Mouse (Mus musculus): Measurements from ENCODE around the gene Ltb4r1.
A peak's percentile ranks its signal among the peaks of the same experiment; 100 is the strongest.

The Ltb4r1 gene

DNA sequence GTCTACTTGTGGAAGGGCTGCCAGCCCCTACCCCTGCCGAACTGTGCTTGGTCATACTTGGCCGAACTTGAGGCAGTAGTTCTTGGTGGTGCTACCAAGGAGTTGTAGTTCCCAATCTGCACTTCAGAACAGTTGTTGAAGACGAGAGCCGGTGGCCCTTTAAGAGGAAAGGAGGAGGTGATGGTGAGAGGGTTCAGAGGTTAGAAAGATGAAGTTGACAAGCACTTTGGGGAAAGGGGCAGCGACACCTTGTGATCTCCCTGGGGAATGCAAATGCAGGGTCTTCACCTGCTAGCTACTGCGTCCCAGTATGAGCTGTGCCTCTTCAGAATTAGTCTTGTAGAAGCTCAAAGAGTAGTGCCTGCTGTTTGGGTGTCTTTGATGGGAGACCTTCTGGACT is 19.4 kb downstream of the Ltb4r1 start:
- DNase-seq (ENCODE audit: low spot score): peak; percentile 2

DNA sequence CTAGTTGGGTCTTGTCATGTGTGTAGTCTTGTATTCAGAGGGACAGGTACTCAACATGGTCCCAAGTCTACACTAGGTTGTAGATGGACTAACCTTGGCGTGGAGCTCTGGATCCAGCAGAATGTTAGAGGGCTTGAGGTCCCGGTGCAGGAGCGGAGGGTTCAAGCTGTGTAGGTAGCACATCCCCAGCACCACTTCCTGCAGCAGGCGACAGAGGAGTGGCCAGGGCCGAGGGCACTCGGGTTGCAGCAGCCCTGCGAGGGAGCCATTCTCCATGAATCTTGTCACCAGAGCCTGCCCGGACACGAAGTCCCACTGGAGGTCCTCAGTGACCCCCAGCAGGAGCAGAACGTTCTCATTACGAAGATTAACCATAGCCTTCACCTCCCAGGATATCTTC is 22.0 kb downstream of the Ltb4r1 start:
- peak; percentile 2 for DNase-seq (ENCODE audit: low spot score)

DNA sequence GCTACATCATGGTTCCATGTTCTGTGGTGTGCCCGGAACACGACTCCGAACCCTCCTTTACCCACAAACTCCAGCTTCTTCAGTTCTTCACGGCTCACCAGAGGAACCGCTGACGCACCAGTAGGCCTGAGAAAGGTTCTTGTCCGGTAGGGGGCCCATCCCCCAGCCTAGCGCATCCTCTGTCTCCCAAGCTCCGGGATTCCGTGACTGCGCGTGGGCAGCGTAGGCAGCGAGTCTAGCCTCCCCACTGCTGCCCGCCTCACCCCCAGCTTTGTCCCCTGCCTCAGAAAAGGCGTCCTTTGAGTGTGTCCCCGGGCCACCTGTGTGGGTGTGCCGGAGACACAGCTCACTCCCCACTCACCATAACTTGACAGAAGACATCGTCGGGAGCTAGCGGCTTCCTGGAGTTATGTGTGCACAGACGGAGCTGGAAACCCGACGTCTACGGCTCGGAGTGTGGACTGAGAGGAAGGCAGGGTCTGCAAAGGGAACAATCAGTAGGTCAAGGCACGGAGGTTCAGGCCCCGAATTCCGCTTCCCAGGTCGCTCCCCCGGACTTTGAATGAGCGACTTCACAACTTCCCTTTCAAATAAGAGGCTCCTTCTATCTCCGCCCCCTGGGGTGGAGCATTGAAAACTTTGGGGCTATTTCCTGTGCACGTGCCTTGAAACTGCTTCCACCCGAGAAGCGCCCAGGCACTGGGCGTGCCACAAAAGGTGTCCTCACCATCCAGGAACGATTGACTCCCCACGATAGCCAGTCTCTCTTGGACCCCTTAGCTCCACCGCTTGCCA is 22.7 kb downstream of the Ltb4r1 start, which contains the start of gene Ripk3:
Ripk3 (minus strand) TSS at position 610 of the 795 bp plus-strand sequence.
- DNase-seq (ENCODE audit: low spot score): peak; percentile 38

DNA sequence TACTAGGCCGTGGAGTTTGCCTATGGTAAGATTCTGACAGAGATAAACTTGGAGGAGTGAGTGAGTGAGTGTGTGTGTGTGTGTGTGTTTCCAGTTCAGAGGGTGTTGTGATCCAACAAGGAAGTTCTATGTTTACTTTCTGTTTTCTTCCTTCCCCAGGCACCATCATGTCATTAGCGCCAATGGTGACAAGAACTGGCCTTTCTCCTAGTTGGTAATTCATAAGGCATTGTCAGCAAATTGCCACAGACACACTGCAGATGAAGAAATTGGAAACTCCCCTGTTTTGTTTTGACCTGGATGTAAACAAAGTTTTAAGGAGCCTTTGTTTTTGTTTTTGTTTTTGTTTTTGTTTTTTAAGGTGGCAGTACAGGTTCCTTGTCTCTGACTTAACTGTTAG is 27.7 kb downstream of the Ltb4r1 start:
- no peak for DNase-seq (ENCODE audit: low spot score)

DNA sequence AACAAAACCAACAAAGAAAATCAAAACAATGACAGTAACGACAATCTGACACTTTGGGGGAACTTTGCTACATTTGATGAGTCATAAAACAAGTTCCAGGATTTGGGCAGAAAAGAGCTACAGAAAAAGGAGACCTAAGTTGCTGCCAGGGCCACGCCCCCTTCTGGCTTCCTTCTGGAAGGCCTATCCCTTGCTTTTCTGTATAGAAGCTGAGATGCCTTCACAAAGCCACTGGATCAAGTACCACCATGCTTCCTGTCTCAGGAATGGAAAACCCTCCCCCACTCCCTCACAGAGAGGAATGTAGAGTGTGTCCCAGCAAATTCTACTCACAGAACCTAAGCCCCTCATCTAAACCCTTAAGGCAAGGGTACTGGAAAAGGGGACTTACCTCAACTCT is 28.2 kb downstream of the Ltb4r1 start:
- DNase-seq (ENCODE audit: low spot score): peak; percentile 5

DNA sequence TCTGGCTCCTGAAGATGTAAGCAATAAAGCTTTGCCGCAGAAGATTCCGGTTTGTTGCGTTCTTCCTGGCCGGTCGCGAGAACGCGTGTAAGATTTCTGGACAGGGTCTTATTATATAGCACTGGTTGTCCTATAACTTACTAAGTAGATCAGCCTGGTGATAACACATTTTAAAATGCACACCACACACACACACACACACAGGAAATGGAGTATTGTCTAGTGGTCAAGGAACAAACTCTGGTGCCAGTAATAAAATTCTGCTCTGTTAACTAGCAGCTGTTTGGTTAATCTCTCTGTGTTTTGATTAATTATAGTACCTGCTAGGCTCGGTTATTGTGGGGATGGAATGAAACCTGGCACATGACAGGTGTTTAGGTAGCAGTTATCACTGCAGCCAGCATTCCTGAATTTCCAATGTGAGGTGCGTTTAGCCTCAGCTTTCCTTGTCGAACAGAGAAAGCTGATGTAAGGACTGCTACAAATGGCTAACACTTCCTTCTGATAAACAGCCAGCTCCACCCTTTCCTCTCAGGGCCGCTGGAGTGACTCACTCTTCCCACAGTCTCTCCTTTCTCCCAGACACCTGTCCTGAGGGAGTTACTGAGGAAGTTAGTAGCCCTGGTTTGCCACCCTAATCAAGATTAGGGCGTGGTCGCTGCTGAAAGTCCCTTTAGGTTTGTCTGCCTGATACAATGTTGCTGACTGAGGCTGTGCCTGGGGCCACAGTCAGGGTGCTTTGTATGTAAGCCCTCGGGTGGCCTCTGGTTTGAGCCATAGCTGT is 29.8 kb downstream of the Ltb4r1 start:
- peak; percentile 3 for DNase-seq (ENCODE audit: low spot score)

DNA sequence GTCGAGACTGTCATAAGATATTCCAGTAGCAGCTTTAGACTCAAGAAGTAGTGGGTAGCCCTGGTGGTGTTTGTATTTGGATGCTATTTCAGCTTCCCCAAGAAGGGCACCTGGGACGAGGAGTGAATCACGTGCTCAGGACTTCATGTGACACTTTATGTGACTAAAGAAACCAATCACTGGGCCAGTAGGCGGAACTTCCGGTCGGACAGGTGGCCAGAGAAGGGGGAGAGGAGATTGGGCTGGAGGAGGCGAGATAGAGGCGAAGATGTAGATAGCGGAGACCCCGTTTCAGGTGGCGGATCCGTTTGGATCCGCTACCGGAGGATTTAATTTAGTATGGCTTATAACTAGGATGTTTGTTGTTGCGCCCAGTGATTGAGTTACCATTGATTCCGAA is 49.1 kb downstream of the Ltb4r1 start:
- DNase-seq (ENCODE audit: low spot score): peak; percentile 69

DNA sequence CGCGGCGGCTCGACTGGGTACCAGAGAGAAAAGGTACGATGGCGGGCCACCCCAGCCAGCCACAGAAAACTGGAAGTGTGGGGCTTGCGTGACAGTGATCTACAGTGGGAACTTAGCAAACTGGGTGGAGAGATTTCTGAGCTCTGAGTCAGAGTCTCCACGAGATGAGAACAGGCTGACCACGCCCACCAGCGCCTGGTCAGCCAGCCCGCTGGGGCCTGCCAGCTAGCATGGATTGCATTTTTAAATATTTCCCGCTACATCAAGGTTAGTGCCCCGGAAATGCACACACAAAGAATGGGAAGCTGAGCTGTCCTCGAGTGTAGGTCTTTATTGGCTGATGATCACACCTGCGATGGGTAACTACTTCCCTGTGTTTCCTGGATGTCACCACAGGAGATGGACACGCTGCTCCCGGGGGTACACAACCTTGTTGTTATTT is 49.6 kb downstream of the Ltb4r1 start:
- DNase-seq (ENCODE audit: low spot score): peak; percentile 77
